Mouse (Mus musculus): ENCODE measurements at regions not wholly inside any gene's neighbourhood (a gene's known extent, or its start where the extent isn't known, plus 50 kb on each side); places are given as distances from the start of the nearest gene placed in this dataset.

GRCm38 (mm10) chr4:152990266-152990665, 492.3 kb downstream of the Ajap1 start:
- DNase-seq (ENCODE audit: low spot score) (no peak), ATAC-seq (ENCODE audit: low read depth) (no peak)
- no peaks in the 10 kb centered on the region for H3K9me3 ChIP-seq (ENCODE audit: control insufficient read depth, low read length)

DNA sequence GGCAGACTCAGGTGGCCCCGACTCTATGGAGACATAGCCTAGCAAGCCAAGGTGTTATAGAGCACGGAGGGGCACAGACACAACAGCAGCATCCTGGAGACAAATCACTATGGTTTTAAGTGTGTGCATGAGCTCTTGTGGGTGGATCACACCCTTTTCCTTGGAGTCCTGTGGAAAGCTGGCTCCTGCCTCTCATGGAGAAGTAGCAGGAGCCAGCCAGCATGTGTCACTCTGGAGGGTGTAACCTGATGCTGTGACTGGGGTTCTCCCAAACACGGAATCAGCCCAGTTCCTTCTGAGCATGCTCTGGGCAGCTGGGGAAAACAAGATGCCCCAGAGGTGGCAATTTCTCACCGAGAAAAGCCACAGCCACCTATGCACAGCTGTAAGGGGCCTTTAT, 494.9 kb downstream of the Ajap1 start:
- H3K36me3 ChIP-seq (ENCODE audit: control insufficient read depth, insufficient read depth, low read length) = no peaks in the 10 kb centered on the region
- no peak overlapping the region for H3K9ac ChIP-seq (ENCODE audit: low read depth, low read length)
- no peak overlapping the region for H3K4me2 ChIP-seq (ENCODE audit: low read depth, low read length)
- 48% methylated on average over 4 of the region's 4 CpGs for WGBS
- no peak overlapping the region for H3K4me3 ChIP-seq (ENCODE audit: low read depth, low read length)
- H3K27ac ChIP-seq (replicated peaks; ENCODE audit: low read depth, low read length) = no peak overlapping the region
- H3K9me3 ChIP-seq (ENCODE audit: control insufficient read depth, low read length) = no peaks in the 10 kb centered on the region
- DNase-seq (ENCODE audit: low spot score) (no peak), ATAC-seq (ENCODE audit: low read depth) (no peak)
- no peaks in the 10 kb centered on the region for H3K27me3 ChIP-seq (replicated peaks; ENCODE audit: control insufficient read depth, insufficient read depth, low read length)
- no peaks in the 10 kb centered on the region for H3K4me1 ChIP-seq (ENCODE audit: control insufficient read depth, insufficient read depth, low read length)

More at GRCm38 (mm10) chr4:152990266-152990665, 492.3 kb downstream of the Ajap1 start:
- H3K4me3 ChIP-seq (ENCODE audit: low read depth, low read length) = no peak overlapping the region
- H3K27ac ChIP-seq (replicated peaks; ENCODE audit: low read depth, low read length) = no peak overlapping the region
- H3K4me2 ChIP-seq (ENCODE audit: low read depth, low read length) = no peak overlapping the region
- H3K36me3 ChIP-seq (ENCODE audit: control insufficient read depth, insufficient read depth, low read length) = no peaks in the 10 kb centered on the region
- no peaks in the 10 kb centered on the region for H3K4me1 ChIP-seq (ENCODE audit: control insufficient read depth, insufficient read depth, low read length)
- no peaks in the 10 kb centered on the region for H3K27me3 ChIP-seq (replicated peaks; ENCODE audit: control insufficient read depth, insufficient read depth, low read length)
- WGBS = 74% methylated on average over 5 of the region's 5 CpGs
- H3K9ac ChIP-seq (ENCODE audit: low read depth, low read length) = no peak overlapping the region

DNA sequence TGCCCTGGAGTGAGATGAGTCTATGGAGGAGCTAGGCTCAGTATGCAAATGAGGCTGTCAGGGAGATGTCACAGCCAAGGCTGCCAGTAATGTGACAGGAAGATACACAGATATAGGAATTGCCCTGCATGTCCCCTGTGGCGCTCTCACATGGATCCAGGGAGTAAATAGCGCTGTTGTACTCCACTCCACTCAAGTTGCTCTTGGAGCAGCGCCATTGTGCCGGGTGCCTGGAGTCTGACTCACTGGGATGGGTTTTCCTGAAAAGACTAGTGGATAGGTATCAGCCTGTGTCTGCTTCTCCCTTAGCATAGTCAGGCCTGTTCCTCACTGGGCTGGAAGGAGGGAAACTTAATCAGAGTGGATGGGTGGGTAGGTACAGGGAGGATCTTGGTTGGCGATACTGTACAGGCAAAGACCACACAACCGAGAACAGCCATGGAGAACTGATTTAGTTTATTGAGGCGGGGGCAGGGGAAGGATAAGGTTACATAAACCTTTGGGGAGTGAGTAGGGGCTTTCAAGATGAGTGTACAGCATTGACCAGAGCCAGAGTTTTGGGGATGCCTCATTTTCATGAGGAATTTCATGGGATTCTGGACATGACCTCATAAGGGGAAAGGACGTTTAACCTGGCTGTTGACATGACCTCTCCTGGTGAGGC, 497.5 kb upstream of the Kcnab2 start:
- Histone ChIP-seq H3K4me1 (ENCODE audit: control insufficient read depth, insufficient read depth, low read length) (no peaks in the 10 kb centered on the region), H3K9ac (ENCODE audit: low read depth, low read length) (no peak overlapping the region), H3K4me3 (ENCODE audit: low read depth, low read length) (no peak overlapping the region), H3K4me2 (ENCODE audit: low read depth, low read length) (no peak overlapping the region), H3K27me3 (replicated peaks; ENCODE audit: control insufficient read depth, insufficient read depth, low read length) (no peaks in the 10 kb centered on the region), H3K9me3 (ENCODE audit: control insufficient read depth, low read length) (no peaks in the 10 kb centered on the region), H3K27ac (replicated peaks; ENCODE audit: low read depth, low read length) (no peak overlapping the region), H3K36me3 (ENCODE audit: control insufficient read depth, insufficient read depth, low read length) (no peaks in the 10 kb centered on the region)
- ATAC-seq (ENCODE audit: low read depth) (no peak), DNase-seq (ENCODE audit: low spot score) (no peak)
- WGBS = 63% methylated on average over 8 of the region's 8 CpGs

GRCm38 (mm10) chr4:152963001-152963400, 485.3 kb upstream of the Kcnab2 start:
- Histone ChIP-seq H3K9me3 (ENCODE audit: control insufficient read depth, low read length) (no peaks in the 10 kb centered on the region), H3K27ac (replicated peaks; ENCODE audit: low read depth, low read length) (no peak overlapping the region), H3K4me3 (ENCODE audit: low read depth, low read length) (no peak overlapping the region), H3K9ac (ENCODE audit: low read depth, low read length) (no peak overlapping the region), H3K36me3 (ENCODE audit: control insufficient read depth, insufficient read depth, low read length) (no peaks in the 10 kb centered on the region), H3K4me1 (ENCODE audit: control insufficient read depth, insufficient read depth, low read length) (no peaks in the 10 kb centered on the region), H3K4me2 (ENCODE audit: low read depth, low read length) (no peak overlapping the region), H3K27me3 (replicated peaks; ENCODE audit: control insufficient read depth, insufficient read depth, low read length) (no peaks in the 10 kb centered on the region)
- ATAC-seq (ENCODE audit: low read depth) = no peak
- WGBS = 72% methylated on average over 6 of the region's 6 CpGs
- no peak for DNase-seq (ENCODE audit: low spot score)

DNA sequence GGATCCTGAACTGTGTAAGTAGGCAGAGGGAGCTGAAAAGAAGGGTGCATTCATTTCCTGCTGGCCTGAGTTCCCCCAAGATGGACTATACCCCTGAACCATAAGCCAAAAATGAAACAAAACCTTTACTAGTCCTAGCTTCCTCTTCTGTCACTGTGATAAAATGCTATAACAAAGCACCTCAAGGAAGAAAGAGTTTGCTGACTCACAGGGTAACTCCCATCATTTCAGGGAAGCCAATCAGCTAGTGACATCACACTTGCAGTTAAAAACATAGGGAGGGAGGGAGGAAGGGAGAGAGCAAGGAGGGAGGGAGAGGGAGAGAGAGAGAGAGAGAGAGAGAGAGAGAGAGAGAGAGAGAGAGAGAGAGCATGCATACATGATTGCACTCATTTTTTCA, 484.5 kb upstream of the Kcnab2 start:
- Histone ChIP-seq H3K27me3 (replicated peaks; ENCODE audit: control insufficient read depth, insufficient read depth, low read length) (no peaks in the 10 kb centered on the region), H3K4me1 (ENCODE audit: control insufficient read depth, insufficient read depth, low read length) (no peaks in the 10 kb centered on the region), H3K4me2 (ENCODE audit: low read depth, low read length) (no peak overlapping the region), H3K27ac (replicated peaks; ENCODE audit: low read depth, low read length) (no peak overlapping the region), H3K9ac (ENCODE audit: low read depth, low read length) (no peak overlapping the region), H3K4me3 (ENCODE audit: low read depth, low read length) (no peak overlapping the region), H3K9me3 (ENCODE audit: control insufficient read depth, low read length) (no peaks in the 10 kb centered on the region), H3K36me3 (ENCODE audit: control insufficient read depth, insufficient read depth, low read length) (no peaks in the 10 kb centered on the region)
- DNase-seq (ENCODE audit: low spot score) = no peak
- no peak for ATAC-seq (ENCODE audit: low read depth)

GRCm38 (mm10) chr4:152961677-152962076, 484.0 kb upstream of the Kcnab2 start:
- WGBS = 74% methylated on average over 4 of the region's 4 CpGs
- no peak overlapping the region for H3K4me2 ChIP-seq (ENCODE audit: low read depth, low read length)
- no peaks in the 10 kb centered on the region for H3K4me1 ChIP-seq (ENCODE audit: control insufficient read depth, insufficient read depth, low read length)
- ATAC-seq (ENCODE audit: low read depth) (no peak), DNase-seq (ENCODE audit: low spot score) (no peak)
- no peak overlapping the region for H3K27ac ChIP-seq (replicated peaks; ENCODE audit: low read depth, low read length)
- H3K4me3 ChIP-seq (ENCODE audit: low read depth, low read length) = no peak overlapping the region
- H3K9me3 ChIP-seq (ENCODE audit: control insufficient read depth, low read length) = no peaks in the 10 kb centered on the region
- H3K36me3 ChIP-seq (ENCODE audit: control insufficient read depth, insufficient read depth, low read length) = no peaks in the 10 kb centered on the region
- H3K27me3 ChIP-seq (replicated peaks; ENCODE audit: control insufficient read depth, insufficient read depth, low read length) = no peaks in the 10 kb centered on the region
- H3K9ac ChIP-seq (ENCODE audit: low read depth, low read length) = no peak overlapping the region

DNA sequence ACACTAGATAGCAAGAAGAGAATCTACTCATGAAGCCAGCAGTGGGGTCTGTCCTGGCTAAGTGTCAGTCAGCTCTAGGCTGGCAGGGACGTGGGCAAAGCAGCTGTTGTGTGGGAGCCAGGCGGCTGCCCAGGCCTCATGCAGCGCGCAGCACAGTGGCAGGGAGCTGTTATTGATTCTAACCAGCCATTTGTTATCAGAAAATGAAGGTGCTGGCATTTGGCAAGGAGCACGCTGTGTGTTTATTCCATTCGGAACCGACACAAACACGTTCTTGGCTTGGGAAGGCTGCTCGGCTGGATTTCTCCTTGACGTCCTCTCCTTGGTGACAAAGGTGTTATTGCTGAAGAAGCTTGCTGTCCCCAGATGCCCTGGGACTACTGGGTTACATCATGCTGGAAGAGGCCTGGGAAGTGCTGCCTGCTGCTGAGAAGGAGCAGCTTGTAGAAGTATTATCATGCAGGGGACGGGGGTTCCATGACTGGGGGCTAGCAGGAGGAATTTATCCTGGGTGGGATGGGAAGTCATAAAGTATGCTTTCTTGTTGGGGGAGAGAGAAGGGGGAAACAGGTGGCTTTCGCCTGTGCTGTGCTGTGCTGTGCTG, 482.1 kb upstream of the Kcnab2 start:
- Histone ChIP-seq H3K27ac (replicated peaks; ENCODE audit: low read depth, low read length) (no peak overlapping the region), H3K9me3 (ENCODE audit: control insufficient read depth, low read length) (no peaks in the 10 kb centered on the region), H3K4me1 (ENCODE audit: control insufficient read depth, insufficient read depth, low read length) (no peaks in the 10 kb centered on the region), H3K9ac (ENCODE audit: low read depth, low read length) (no peak overlapping the region), H3K4me3 (ENCODE audit: low read depth, low read length) (no peak overlapping the region), H3K27me3 (replicated peaks; ENCODE audit: control insufficient read depth, insufficient read depth, low read length) (no peaks in the 10 kb centered on the region), H3K36me3 (ENCODE audit: control insufficient read depth, insufficient read depth, low read length) (no peaks in the 10 kb centered on the region), H3K4me2 (ENCODE audit: low read depth, low read length) (no peak overlapping the region)
- 70% methylated on average over 12 of the region's 12 CpGs for WGBS
- ATAC-seq (ENCODE audit: low read depth) (no peak), DNase-seq (ENCODE audit: low spot score) (no peak)

DNA sequence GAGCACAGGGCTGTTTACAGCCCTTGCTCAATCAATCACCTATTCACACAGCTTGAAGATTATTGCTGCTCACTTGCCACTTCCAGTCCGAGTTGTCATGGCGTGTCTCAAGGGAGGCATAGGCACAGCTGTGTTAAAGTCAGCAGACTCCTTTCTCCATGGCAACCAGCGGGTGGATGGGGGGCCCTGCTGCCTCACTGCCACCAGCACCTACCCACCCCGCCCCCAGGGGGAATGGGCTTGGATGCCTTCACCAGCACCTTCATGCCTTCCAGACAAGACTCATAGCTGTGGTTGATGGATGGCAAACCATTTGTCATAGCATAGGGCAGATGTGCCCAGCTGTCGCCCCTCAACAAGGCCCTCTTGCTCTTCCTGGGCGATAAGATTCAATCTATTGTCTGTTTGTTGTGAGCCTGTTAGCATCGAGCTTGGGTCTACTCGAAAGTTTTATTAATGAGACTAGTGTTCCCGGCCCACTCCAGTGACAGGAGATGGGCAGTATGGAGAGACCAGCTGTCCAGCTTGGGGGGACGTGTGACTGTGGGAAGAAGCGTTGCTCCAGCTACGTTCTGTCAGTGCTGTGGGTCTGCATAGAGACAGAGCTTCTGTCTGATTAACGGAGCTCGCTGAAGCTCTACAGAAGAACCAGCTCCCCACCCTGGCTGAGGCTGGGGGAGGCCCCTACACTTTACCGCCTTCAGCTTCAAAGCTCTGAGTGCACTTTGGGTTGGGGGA, 475.7 kb upstream of the Kcnab2 start:
- Histone ChIP-seq H3K4me3 (ENCODE audit: low read depth, low read length) (no peak overlapping the region), H3K4me2 (ENCODE audit: low read depth, low read length) (no peak overlapping the region), H3K27me3 (replicated peaks; ENCODE audit: control insufficient read depth, insufficient read depth, low read length) (no peaks in the 10 kb centered on the region), H3K9ac (ENCODE audit: low read depth, low read length) (no peak overlapping the region), H3K36me3 (ENCODE audit: control insufficient read depth, insufficient read depth, low read length) (no peaks in the 10 kb centered on the region), H3K27ac (replicated peaks; ENCODE audit: low read depth, low read length) (no peak overlapping the region), H3K9me3 (ENCODE audit: control insufficient read depth, low read length) (no peaks in the 10 kb centered on the region), H3K4me1 (ENCODE audit: control insufficient read depth, insufficient read depth, low read length) (no peaks in the 10 kb centered on the region)
- 65% methylated on average over 15 of the region's 15 CpGs for WGBS
- ATAC-seq (ENCODE audit: low read depth) = peak; percentile 18; the same call in 1 of the 2 replicates
- DNase-seq (ENCODE audit: low spot score) = peak; percentile 13
